Mouse (Mus musculus): ENCODE data around the gene Slc9a9.

GRCm38 (mm10) chr9:95168487-95169008 lies 498.8 kb downstream of the Slc9a9 start:
- TF ChIP-seq CTCF (IDR thresholded peaks at IDR 0.05; ENCODE audit: insufficient read depth, low read length), result no peak
- TF ChIP-seq POLR2A (IDR thresholded peaks at IDR 0.05; ENCODE audit: borderline replicate concordance, extremely low read depth, low read depth, low read length), result no peak
